Comparison of ENCODE assay signal across 12 mouse cellular contexts in genomic region chr11:113473998-113474534, GRCm38 (mm10).
DNase-seq lines count a peak whose midpoint lies in the region; ATAC-seq and TF ChIP-seq lines count a peak whose summit lies in the region.
"Had no signal": no experiment of that assay in that cellular context is flagged by ENCODE, and none has a peak within 500 bp of the region (broad histone marks: within the 10 kb centered on the region; RNA-seq: fewer than 3 reads in every experiment).

No protein-coding gene starts in this region.

- no peaks in the 10 kb centered on the region for H3K36me3 ChIP-seq in hindbrain, embryonic 12.5 days
- no peaks in the 10 kb centered on the region for H3K36me3 ChIP-seq in hindbrain, embryonic 13.5 days
- no peaks in the 10 kb centered on the region for H3K36me3 ChIP-seq in lung, postnatal 0 days (ENCODE audit: insufficient read depth, low read length)
- H3K36me3 ChIP-seq: midbrain, embryonic 12.5 days had no signal

- peak; percentile 91 for DNase-seq in kidney, adult 9 months
- DNase-seq in liver: peak; percentile 19
- no peak for DNase-seq in spleen, postnatal 10 days (ENCODE audit: low spot score in 2 of 2)
- DNase-seq in cerebellum, adult 2 months: no peak
- DNase-seq in lung, postnatal 0 days (ENCODE audit: low spot score): no peak
- DNase-seq: cerebellum, postnatal 10 days; layer of hippocampus, postnatal 36 days; lung, postnatal 10 days had no signal

- H3K9ac ChIP-seq in hindbrain, embryonic 12.5 days: 0 out of 2 replicates have a peak overlapping the region, but pooled peaks have one; percentile 18
- H3K9ac ChIP-seq in hindbrain, embryonic 13.5 days: no peak overlapping the region
- no peak overlapping the region for H3K9ac ChIP-seq in lung, postnatal 0 days (replicated peaks; ENCODE audit: low read depth)
- H3K9ac ChIP-seq: midbrain, embryonic 12.5 days had no signal

- 50% methylated on average over 7 of the region's 7 CpGs for WGBS in hindbrain, embryonic 12.5 days
- 46% methylated on average over 7 of the region's 7 CpGs for WGBS in hindbrain, embryonic 13.5 days
- WGBS in cerebellum, adult 2 months: 64% methylated on average over 7 of the region's 7 CpGs
- WGBS in lung, postnatal 0 days: 72% methylated on average over 7 of the region's 7 CpGs

- no peak overlapping the region for H3K4me2 ChIP-seq in hindbrain, embryonic 12.5 days (replicated peaks)
- H3K4me2 ChIP-seq in hindbrain, embryonic 13.5 days: no peak overlapping the region
- H3K4me2 ChIP-seq in lung, postnatal 0 days (replicated peaks; ENCODE audit: low read depth, low read length): no peak overlapping the region
- H3K4me2 ChIP-seq: midbrain, embryonic 12.5 days had no signal

- TF ChIP-seq EP300 in lung, postnatal 0 days (IDR thresholded peaks at IDR 0.05): no peak

- no peak for ATAC-seq in hindbrain, embryonic 12.5 days (ENCODE audit: low FRiP score)
- no peak for ATAC-seq in hindbrain, embryonic 13.5 days (ENCODE audit: low FRiP score)
- no peak for ATAC-seq in lung, postnatal 0 days
- ATAC-seq: forebrain, embryonic 14.5 days had no signal

- no peak overlapping the region for H3K4me3 ChIP-seq in hindbrain, embryonic 12.5 days
- no peak overlapping the region for H3K4me3 ChIP-seq in hindbrain, embryonic 13.5 days
- no peak overlapping the region for H3K4me3 ChIP-seq in cerebellum, adult 2 months (replicated peaks; ENCODE audit: insufficient read depth, low read depth, low read length)
- H3K4me3 ChIP-seq in lung, postnatal 0 days (ENCODE audit: low read depth, low read length): no peak overlapping the region
- H3K4me3 ChIP-seq: midbrain, embryonic 12.5 days had no signal

- TF ChIP-seq POLR2A in cerebellum, adult 2 months (IDR thresholded peaks at IDR 0.05; ENCODE audit: borderline replicate concordance, insufficient read depth, low read length): no peak

- H3K27ac ChIP-seq in hindbrain, embryonic 12.5 days: no peak overlapping the region
- no peak overlapping the region for H3K27ac ChIP-seq in hindbrain, embryonic 13.5 days
- no peak overlapping the region for H3K27ac ChIP-seq in cerebellum, adult 2 months (ENCODE audit: insufficient read depth, low read length)
- no peak overlapping the region for H3K27ac ChIP-seq in lung, postnatal 0 days (ENCODE audit: low read length)
- H3K27ac ChIP-seq: midbrain, embryonic 12.5 days had no signal

- no peak for TF ChIP-seq CTCF in cerebellum, adult 2 months (IDR thresholded peaks at IDR 0.05; ENCODE audit: borderline replicate concordance, insufficient read depth, low read depth, low read length)
- no peak for TF ChIP-seq CTCF in lung, postnatal 0 days (IDR thresholded peaks at IDR 0.05)

- H3K9me3 ChIP-seq in hindbrain, embryonic 12.5 days (replicated peaks): no peaks in the 10 kb centered on the region
- no peaks in the 10 kb centered on the region for H3K9me3 ChIP-seq in hindbrain, embryonic 13.5 days
- no peaks in the 10 kb centered on the region for H3K9me3 ChIP-seq in lung, postnatal 0 days (ENCODE audit: low read length)
- H3K9me3 ChIP-seq: midbrain, embryonic 12.5 days had no signal

- H3K27me3 ChIP-seq in hindbrain, embryonic 12.5 days: no peaks in the 10 kb centered on the region
- H3K27me3 ChIP-seq in hindbrain, embryonic 13.5 days: no peaks in the 10 kb centered on the region
- H3K27me3 ChIP-seq in cerebellum, adult 2 months (ENCODE audit: control insufficient read depth, insufficient read depth, low read length): no peaks in the 10 kb centered on the region
- H3K27me3 ChIP-seq in lung, postnatal 0 days (replicated peaks; ENCODE audit: insufficient read depth, low read length): no peaks in the 10 kb centered on the region
- H3K27me3 ChIP-seq: midbrain, embryonic 12.5 days had no signal

- H3K4me1 ChIP-seq in hindbrain, embryonic 12.5 days: peaks cover 41% of the 10 kb centered on the region
- H3K4me1 ChIP-seq in hindbrain, embryonic 13.5 days (replicated peaks): peaks cover 50% of the 10 kb centered on the region
- H3K4me1 ChIP-seq in cerebellum, adult 2 months (ENCODE audit: control insufficient read depth, insufficient read depth, low read length): no peaks in the 10 kb centered on the region
- H3K4me1 ChIP-seq in lung, postnatal 0 days (ENCODE audit: insufficient read depth, low read depth, low read length): no peaks in the 10 kb centered on the region

Comparison
In these comparisons a context has a peak if more than half of its experiments do, and no peak if none do; other contexts are left out.
1. DNase-seq: peak in kidney, adult 9 months (single experiment) and liver (single experiment); none in spleen, postnatal 10 days (0 of 2), cerebellum, adult 2 months (0 of 2) and lung, postnatal 0 days (single experiment).